Mouse (Mus musculus): ENCODE results near the gene Reg3g. TPM values are rescaled to one million over a fixed set of nuclear protein-coding genes. Genes with fewer than 3 reads are reported as not detected.

Gene Reg3g
- polyA plus RNA-seq (2012; rRNA removed) = not detected in 2 replicates

GRCm38 (mm10) chr6:78468772-78469171 lies at the start of gene Reg3g:
Gene Reg3g (minus strand): TSS chr6:78468872.

GRCm38 (mm10) chr6:78422411-78422810 lies 46.3 kb downstream of the Reg3g start, which contains the start of gene Reg1:
Gene Reg1 (plus strand): TSS chr6:78422711.

Other genes starting within 250 kb of the Reg3g start
- not detected in 2 replicates for gene Reg3b, start 98.2 kb downstream of the Reg3g start, polyA plus RNA-seq (2012; rRNA removed)
- not detected in 2 replicates for gene Reg3d, start 90.0 kb downstream of the Reg3g start, polyA plus RNA-seq (2012; rRNA removed)
- gene Reg3a, start 88.2 kb downstream of the Reg3g start, polyA plus RNA-seq (2012; rRNA removed) = not detected in 2 replicates
- gene Reg2, start 73.2 kb downstream of the Reg3g start, polyA plus RNA-seq (2012; rRNA removed) = not detected in 2 replicates
- 0.58 TPM in 1 of 2 replicates, not detected in the other for gene Reg1, start 46.2 kb downstream of the Reg3g start, polyA plus RNA-seq (2012; rRNA removed)

Data from liver, embryonic 18 days (tissue).